Mouse (Mus musculus) c-Kit-positive CD71-negative TER-119-negative erythroid progenitor cells, embryonic 14.5 days (primary cell): Measurements from ENCODE around the gene Vps45.
"Not testable (repeated sequence)": the region's sequence is repeated elsewhere in the genome, so short reads cannot be mapped to it uniquely, and the experiment has no call there.

Experiments used
- DNase-seq: peaks from one replicate; pipeline ENCODE4 v3.0.0-alpha.2; 2013; ENCODE audit warnings: low read depth

Gene Vps45

GRCm38 (mm10) chr3:96078711-96079110, 20.4 kb upstream of the Vps45 start:
- DNase-seq, result no peak

DNA sequence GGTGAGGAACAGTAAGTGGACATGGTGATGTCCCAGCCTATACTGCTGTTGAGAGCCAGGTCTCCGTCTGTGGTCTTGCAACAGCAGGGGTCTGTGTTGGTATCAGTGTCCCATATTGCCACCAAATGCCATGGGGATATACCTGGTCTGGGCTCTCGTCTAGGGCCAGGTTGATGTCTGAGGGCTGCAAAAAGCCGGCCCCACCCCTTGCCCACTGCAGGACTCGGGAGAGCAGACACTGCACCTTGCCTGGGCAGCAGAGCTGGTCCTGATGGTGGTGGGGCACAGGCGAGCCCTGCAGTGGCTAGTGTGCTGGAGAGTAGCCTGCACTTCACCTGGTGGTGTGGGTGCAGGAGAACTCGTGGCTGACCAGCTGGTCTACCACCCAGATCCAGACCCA, 19.8 kb upstream of the Vps45 start:
- DNase-seq, result no peak

DNA sequence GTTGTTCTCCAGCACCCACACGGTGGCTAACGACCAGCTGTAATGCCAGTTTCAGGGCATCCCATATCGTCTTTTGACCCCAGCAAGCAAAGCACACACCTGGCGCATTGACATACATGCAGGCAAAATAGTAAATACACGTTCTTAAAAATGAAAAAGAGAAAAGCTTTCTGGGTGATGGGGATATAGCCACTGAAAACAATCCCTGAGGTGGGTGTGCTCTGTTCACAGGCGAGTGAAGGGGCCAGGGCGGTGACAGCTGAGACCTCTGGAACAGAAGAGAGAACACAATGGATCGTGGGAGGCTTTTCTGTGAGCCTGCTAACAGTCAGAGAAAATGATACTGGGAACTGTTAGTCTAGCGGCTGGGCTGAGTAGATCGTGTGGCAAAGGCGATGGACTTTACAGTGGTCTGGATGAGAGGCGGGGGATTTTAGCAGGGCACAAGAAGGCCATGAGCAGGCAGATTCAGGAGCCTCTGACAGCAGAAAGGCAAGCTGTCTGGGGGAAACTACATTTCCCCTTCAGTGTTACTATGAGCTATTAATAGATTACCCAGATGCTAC, 14.7 kb upstream of the Vps45 start:
- DNase-seq, result no peak

GRCm38 (mm10) chr3:96070241-96070640, 12.0 kb upstream of the Vps45 start:
- no peak for DNase-seq

DNA sequence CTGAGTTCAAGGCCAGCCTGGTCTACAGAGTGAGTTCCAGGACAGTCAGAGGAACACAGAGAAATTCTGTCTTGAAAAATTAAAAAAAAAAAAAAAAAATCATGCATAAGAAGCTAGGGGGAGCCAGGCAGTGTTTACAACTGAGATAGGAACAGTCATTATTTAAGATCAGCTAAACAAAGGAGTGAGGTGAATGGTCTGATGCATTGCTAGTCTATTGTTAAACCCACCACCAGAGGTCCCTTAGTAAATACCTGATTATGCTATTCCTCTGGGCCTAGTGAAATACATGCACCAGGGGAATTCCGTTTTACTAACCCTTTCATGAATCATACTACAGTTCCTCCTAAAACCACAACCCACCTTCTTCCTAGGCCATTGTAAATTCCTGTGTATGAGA, 11.3 kb upstream of the Vps45 start:
- no peak for DNase-seq

- DNase-seq, result no peak
Measured at GRCm38 (mm10) chr3:96069046-96069445, 10.8 kb upstream of the Vps45 start.

DNA sequence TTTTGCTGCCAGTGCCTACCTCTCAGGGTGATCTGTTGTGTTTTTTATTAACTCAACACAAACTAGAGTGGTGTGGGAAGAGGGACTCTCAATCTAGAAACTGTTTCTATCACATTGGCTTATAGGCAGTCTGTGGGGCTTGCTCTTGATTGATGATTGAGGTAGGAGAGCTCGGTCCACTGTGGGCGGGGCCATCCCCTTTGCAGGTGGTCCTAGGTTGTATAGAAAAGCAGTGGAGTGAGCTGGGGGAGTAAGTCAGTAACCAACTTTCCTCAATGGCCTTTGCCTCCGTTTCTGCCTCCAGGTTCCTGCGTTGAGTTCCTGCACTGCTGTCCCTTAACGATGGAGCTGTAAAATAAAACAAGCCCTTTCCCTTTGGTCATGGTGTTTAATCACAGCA, 8.5 kb upstream of the Vps45 start:
- no peak for DNase-seq

GRCm38 (mm10) chr3:96065754-96066375, 7.6 kb upstream of the Vps45 start:
- DNase-seq, result peak; percentile 50

- no peak for DNase-seq
Measured at GRCm38 (mm10) chr3:96065147-96065546, 6.9 kb upstream of the Vps45 start.

DNA sequence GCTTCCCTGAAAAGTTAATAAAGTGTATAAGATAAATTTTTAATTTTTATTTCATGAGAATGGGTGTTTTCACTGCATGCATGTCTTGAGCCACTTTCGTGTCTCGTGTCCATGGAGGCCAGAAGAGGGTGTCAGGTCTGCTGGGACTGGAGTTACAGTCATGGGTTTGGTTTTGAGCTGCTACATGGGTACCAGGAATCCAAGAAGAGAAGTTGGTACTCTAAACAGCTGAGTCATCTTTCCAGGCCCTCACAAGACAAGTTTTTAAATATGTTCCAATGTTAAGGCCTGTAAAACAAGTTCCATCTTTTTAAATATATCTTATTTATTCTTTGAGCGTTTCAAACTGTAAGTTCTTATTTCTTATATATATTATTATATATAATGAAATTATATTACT, 6.0 kb upstream of the Vps45 start:
- no peak for DNase-seq

DNA sequence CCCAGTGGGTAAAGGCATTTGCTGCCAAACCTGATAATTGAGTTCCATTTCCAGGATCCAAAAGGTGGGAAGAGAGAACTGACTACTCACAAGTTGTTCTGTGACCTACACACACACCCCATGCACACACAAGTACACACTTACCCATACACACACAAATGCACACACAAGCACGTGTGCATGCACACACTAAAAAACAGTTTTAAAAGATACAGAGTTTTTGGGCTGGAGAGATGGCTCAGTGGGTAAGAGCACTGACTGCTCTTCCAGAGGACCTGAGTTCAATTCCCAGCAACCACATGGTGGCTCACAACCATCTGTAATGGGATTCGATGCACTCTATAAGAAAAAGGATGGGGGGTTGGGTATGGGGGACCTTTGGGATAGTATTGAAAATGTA, 5.0 kb upstream of the Vps45 start:
- no peak for DNase-seq

DNA sequence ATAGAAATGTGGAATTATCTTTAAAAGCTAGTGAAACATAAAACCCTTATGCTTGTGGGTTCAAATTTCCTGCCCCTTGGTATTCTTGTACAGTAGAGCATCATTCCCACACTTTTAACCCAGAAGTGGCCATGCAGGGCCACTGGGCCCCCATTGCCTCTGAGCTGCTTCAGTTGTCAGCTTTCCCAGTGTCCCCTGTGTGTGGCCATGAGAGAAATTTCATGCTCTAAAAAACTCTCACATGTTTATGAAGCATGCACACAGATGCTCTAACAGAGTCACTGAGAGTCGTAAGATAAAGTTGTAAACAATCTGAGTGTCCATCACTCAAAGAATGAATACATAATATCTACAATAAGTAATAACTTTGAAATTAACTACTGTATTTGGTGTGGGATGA, 1.9 kb upstream of the Vps45 start:
- DNase-seq, result no peak

DNA sequence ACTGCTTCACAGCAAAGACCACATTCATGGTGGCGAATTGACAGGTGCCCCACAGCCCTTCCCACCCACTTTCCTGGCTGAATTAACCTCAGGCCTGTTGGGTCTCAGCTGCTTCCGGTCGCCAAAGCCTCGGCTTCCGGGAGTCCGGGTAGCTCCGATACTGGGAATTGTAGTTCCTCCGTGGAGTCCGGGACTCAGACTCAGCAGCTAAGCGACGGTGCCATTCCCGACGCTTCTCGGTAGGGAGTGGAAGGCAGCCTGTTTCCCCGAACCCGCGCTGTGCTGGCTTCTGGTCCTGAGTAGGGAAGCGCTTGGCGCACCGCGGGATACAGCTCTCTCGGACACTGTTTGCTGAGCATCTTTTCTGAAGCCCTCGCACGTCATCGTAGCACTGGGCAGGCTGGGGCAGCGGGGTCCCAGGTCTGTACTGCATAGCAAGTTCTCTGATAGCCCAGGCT, 490 bp downstream of the Vps45 start:
- DNase-seq, result peak; percentile 80

DNA sequence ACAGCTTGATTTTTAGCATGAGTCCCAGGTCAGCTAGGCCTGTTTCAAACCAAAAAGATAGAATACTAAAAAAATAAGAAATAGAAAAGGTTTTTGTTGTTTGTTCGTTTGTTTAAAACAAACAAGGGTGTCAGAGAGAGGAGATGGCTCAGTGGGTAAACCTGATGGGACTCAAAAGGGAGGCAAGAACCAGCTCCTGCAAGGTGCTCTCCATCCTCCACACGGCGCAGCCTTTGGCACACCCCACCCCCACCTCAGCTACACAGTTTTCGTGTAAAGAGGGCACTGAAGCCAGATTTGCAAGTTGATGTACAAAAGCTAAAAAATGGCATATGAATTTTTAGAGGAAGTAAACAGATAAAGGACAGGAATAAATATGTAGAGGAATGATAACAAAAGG, 2.2 kb downstream of the Vps45 start:
- no peak for DNase-seq

- DNase-seq, result no peak
Measured at GRCm38 (mm10) chr3:96055294-96055693, 3.0 kb downstream of the Vps45 start.

DNA sequence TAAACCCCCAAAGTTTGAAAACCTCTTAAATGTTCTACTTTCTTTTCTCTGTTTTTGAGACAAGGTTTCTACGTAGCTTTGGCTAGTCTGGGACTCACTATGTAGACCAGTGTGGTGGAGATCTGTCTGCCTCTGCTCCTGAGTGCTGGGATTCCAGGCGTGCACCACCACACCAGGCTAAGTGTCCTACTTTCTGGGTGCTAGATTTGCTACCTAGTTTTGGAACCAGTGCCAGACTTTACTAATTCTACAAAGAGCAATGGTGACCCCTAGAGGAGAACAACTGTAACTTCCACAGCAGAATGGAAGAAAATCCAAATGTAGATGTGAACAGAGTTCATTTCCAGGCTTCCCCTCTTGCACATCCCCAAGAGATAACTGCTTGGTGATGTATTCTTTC, 6.4 kb downstream of the Vps45 start:
- peak; percentile 42 for DNase-seq

GRCm38 (mm10) chr3:96051186-96051585, 7.1 kb downstream of the Vps45 start:
- DNase-seq, result no peak

GRCm38 (mm10) chr3:96050779-96051178, 7.5 kb downstream of the Vps45 start:
- no peak for DNase-seq

- not testable (repeated sequence) for DNase-seq
Measured at GRCm38 (mm10) chr3:96044559-96044958, 13.7 kb downstream of the Vps45 start.

- DNase-seq, result no peak
Measured at GRCm38 (mm10) chr3:96043104-96043503, 15.2 kb downstream of the Vps45 start.

GRCm38 (mm10) chr3:96041079-96041478, 17.2 kb downstream of the Vps45 start:
- no peak for DNase-seq

- DNase-seq, result no peak
Measured at GRCm38 (mm10) chr3:96040663-96041006, 17.6 kb downstream of the Vps45 start.

- DNase-seq, result no peak
Measured at GRCm38 (mm10) chr3:96039857-96040662, 18.2 kb downstream of the Vps45 start.
